Mouse (Mus musculus) 416B (cell line): ENCODE measurements around the gene Trpc4ap.
"Not testable (repeated sequence)": the region's sequence is repeated elsewhere in the genome, so short reads cannot be mapped to it uniquely, and the experiment has no call there.

Experiments
- DNase-seq: peaks from one replicate; pipeline ENCODE4 v3.0.0; 2011; ENCODE audit warnings: low read depth

The Trpc4ap gene

DNA sequence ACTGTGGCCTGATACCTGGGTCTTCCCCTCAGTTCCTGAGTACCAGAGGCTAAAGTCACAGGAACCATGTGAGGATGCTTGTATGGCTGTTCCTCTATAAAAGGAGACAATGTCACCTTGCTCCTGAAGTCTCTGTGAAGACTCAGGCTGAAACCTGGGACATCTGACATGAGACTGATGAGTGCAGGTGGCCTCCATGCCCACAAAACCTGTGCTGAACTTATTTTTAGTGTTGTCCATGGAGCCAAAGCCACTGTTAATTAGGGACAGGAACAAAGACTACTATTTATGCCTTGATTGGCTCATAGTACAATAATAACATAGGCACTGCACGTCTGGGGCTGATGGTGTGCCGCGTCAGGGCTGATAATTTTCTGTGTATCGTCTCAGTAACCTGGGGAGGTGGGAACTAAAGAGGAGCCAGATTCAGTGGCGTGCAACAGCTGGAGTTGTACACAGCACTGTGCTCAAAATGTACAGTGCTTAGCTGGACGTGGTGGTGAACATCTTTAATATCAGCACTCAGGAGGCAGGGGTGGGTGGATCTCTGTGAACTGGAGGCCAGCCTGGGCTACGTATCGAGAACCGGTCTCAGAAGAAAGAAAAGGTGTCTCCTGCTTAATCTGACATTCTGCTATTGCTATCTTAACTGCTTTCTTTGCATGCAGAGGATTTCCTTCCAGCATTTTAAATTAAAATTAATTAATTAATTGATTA is 80.2 kb downstream of the Trpc4ap start:
- no peak for DNase-seq

GRCm38 (mm10) chr2:155610978-155611377 is 81.2 kb downstream of the Trpc4ap start, which contains the start of gene Myh7b:
TSS of gene Myh7b (plus strand) at chr2:155611212.
- DNase-seq, result no peak

DNA sequence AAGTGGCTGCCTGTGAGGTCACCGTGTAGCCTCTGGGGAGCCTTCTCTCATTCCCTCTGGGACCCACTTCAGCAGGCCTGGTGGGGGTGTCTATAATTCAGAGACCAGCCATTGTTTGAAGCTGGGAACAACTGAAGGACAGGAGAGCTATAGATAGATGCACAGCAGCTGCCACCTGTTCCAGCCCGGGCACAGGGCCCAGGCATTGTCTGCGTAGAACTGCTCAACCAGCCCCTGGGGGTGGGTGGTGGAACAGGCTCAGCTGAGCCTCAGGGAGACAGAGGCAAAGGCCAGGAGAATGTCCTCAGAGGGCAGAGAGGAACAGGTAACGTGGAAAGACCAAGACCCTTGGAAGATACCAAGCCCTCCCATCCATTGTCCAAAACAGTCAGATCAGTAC is 85.8 kb downstream of the Trpc4ap start:
- DNase-seq, result no peak

GRCm38 (mm10) chr2:155605236-155605589 is 87.0 kb downstream of the Trpc4ap start:
- DNase-seq, result not testable (repeated sequence)

DNA sequence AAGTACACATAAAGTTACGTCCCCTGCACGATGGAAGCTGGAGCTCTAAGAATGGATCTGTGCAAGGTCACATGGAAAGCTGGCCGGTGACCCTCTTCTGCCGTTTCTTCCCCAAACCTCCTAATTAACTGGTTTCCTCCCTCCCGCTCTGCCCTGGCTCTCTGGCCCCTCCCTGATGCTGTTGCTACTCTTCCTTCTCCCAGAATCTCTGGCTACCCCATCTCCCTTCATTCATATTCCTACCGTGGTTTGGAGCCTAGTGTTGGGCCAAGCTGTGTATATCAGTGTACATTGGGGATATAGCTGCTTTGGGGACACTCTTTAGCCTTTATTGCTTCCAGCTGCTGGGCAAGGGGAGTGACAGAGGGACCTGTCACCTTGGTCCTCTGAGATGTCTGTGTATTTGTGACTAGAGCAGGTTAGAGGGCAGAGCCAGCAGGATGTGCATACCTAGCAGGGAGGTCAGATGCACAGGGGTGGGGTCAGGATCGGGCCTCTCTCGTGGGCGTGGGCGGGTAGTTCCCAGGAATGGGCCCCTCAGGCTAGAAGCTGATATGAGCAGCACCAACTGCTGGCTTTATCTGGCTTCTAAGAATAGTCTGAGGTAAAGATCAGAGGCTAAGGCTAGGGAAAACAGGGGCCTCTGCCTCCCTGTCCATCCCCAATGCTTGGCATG is 87.5 kb downstream of the Trpc4ap start:
- no peak for DNase-seq

GRCm38 (mm10) chr2:155603707-155604106 is 88.5 kb downstream of the Trpc4ap start:
- no peak for DNase-seq

DNA sequence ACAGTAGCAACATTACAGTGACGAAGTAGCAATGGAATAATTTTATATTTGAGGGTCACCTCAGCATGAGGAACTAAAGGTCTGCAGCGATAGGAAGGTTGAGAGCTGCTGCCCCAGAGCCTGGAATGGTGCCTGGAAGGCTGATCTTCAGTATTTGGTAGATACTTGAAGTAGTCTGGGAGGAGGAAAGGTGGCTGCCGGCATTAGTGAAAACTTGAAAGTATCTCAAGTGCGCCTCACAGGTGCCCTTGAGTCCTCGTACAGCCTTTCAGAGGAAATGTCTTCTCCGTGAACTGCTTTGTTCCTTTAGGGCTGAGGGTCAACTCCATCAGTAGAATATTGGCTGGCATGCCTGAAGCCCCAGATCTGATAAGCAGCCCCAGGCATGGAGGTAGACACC is 96.7 kb downstream of the Trpc4ap start:
- DNase-seq, result no peak

DNA sequence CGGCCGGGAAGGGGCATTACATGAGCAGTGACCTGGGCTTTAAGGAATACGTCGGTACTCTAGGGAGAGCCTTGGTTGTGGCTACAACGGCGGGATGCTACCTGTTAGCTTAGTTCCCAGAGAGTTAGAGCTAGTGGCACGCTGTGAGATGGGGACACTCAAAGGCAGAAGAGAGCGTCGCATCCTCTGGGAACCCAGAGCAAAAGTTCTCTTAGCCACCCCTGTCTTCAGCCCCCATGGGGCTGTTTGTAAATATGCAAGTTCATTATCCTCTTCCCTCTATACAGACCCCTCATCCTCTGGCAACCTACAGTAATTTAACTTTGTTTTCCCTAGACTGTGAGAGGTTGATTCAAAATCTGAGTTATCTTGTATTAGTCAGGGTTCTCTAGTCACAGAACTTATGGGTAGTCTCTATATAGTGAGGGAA is 99.3 kb downstream of the Trpc4ap start:
- no peak for DNase-seq

- peak; percentile 98 for DNase-seq
These were observed 99.9 kb downstream of the Trpc4ap start, which contains the start of gene Gss for GRCm38 (mm10) chr2:155592137-155592853. TSS of gene Gss (minus strand) at chr2:155592810.

DNA sequence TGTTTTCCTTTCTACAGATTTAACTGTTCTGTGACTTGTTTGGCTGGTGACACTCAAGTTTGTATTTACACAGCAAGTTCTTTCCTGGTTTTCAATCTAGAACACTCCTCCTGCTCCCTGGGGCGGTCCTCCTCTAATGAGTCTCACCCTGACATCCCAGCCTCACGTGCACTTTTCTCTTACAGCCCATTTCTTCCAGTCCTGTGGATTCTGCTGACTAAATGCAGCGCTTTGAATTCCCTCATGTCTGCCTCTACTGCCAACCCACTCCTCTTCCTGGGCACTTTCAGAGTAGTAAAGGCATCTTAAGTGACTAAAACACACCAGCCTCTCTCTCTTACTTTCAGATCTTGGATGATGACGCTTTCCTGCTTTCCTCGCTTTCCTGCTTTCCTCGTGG is 100.5 kb downstream of the Trpc4ap start:
- DNase-seq, result peak; percentile 42

- DNase-seq, result no peak
These were observed 101.3 kb downstream of the Trpc4ap start for GRCm38 (mm10) chr2:155590876-155591275.

GRCm38 (mm10) chr2:155589521-155589920 is 102.7 kb downstream of the Trpc4ap start:
- no peak for DNase-seq

DNA sequence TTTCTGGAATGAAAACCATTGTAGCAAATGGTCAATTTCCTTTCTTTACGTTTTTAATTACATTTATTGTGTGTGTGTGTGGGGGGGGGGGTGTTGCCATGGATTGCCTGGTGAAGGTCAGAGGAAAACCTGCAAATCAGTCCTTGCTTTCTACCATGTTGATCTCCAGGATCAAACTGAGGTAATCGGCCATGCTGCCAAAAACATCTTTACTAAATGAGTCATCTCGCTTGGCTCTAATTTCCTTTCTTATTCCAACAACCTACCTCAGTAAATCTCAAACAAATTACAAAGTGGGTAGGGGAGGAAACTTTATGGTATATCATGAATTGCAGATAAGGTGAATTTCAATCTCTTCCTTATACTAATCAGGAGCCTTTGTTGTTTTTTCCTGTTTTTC is 104.0 kb downstream of the Trpc4ap start:
- no peak for DNase-seq

DNA sequence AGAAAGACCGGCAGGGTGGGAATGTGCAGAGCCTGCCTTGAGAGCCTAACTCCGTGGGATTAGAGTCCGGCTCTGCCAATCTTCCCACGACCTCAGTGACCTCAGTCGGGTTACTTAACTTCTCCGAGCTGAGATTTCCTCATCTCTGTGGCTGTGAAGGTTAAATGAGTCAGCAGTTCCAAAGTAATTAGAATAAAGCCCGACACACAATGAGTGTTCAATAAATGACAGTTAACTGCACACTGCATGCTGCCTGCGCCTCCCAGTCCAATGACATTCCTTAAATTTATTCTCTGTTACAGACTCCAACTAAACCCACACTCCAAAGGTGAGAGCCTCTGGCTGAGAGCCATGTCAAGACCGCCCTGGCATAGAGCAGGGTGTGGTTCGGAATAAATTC is 106.7 kb downstream of the Trpc4ap start:
- peak; percentile 59 for DNase-seq

GRCm38 (mm10) chr2:155585082-155585481 is 107.1 kb downstream of the Trpc4ap start:
- no peak for DNase-seq
